Mouse (Mus musculus) layer of hippocampus, adult 18-20 months (tissue): ENCODE measurements at regions not wholly inside any gene's neighbourhood (a gene's known extent, or its start where the extent isn't known, plus 50 kb on each side); places are given as distances from the start of the nearest gene placed in this dataset.

Experiments used
- DNase-seq, 2 experiments: peaks; one replicate each; pipeline ENCODE4 v3.0.0; 2022; ENCODE audit warnings: low spot score in 2 of 2

DNA sequence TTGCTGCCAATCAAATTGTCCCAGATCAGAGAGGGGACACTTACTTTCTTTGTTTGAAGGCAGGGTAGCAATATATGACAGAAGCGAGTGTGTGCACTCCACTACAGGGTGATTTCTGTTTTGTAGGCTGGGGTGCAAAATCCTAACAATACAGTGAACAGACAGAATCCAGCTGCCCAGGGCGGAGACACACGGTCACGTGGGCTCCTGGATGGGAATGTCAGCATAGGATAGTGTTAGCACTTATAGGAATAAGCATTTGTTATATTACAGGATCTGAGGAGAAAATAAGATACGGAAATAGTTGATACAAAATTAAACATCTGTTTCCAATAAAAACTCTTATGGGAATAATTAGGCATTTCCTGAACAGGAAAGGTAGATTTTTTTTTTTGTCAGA, 169.1 kb upstream of the Ubr2 start:
- DNase-seq, result no peak

DNA sequence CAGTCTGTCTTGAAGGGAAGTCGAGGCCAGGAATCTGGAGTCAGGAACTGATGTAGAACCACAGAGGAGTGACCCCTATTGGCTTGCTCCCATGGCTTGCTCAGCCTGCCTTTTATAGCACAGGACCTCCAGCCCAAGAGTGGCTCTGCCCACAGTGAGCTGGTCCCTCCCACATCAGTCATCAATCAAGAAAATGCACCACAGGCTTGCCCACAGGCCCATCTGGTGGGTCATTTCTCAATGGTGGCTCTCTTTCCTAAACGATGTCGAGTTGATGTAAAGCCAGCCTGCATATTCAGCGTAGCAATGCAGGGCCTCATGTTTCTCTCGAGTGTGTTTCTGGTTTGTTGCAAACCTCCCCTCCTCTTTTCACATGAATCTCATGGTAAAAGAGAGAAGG, 168.3 kb upstream of the Ubr2 start:
- no peak for DNase-seq

DNA sequence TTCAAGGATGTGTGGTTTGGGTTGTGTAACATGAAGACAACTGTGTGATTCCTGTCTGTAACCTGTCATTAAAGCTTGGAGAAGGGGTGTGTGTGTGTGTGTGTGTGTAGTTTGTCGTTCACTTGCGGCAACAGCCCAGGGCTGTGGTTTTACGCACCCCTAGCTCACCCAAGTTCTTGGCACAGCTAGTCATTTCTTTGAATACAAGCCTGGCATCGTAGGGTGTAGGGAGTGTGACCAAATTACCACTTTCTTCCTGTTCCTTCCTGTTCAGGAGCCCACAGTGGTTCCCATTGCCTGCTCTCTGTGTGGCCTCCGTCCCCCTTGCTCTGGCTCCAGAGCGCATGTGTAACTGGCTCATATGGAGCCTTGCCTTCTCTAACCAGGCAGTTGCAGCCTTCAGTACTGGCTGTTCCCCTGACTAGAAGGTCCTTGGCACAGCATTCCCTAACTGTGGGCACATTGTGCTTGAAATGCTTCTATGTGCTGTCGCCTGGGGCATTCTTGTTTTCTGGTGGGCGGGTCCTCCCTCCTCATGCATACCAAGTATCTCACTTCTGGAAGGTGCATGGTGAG, 167.4 kb upstream of the Ubr2 start:
- DNase-seq, result peak in 1 of 2 experiments; percentile 75

DNA sequence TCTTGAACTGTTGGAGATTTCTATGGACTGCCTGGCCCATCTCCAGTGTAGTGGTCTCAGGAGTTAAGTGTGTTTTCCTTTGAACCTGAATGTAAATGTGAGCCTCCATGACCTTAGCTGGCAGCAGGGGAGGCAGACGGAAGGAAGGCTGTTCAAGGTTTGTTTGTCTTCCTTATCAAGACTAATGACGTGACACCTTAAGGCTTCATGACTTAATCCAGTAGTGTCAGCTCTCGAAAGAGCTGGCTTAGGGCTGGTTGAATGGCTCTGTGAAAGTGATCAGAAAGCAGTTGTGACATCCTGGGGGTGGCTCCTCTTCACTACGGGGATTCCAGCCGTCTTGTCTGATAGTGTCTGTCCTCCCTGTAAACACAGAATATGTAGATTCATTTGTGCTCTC, 166.0 kb upstream of the Ubr2 start:
- DNase-seq, result no peak

DNA sequence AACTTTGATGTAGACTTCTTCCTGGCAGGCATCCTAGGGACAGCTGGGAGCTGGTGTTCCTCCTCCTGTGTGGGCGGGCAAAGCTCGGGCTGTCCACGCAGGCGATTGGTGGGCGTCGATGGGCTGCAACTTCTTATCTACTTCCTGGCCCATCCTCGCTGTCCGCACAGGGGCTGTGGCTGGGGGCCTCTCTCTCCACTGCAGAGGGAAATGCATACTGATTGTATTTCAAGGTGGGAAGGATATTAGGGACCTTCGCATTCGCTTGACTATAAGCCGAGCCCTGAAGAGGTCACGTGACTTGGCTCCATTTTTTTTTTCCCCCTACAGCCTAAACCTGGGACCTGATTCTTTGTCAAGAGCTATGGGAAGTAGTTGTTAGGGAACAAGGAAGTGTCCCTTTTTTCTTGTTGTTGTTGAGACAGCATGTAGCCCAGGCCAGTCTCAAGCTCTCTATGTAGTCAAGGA, 164.4 kb upstream of the Ubr2 start:
- peak; percentile 57 to 72 for DNase-seq

DNA sequence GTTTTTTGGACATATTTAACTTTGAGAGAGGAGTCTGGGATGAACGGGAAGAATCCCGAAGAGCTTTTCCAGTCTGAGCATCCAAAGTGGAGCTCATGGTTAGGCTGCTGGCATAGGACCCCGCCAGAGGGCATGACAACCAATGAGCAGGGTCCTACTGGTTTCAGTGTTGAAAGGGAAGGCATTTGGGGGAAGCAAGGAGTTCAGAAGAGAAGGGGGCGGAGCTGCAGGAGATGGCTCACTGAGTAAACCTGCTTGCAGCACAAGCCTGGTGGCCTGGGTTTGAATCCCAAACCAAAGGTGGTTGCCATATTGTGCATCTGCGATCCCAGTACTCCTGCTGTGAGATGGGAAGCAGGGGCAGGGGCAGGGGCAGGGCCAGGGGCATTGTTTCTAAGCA, 161.4 kb upstream of the Ubr2 start:
- no peak for DNase-seq

DNA sequence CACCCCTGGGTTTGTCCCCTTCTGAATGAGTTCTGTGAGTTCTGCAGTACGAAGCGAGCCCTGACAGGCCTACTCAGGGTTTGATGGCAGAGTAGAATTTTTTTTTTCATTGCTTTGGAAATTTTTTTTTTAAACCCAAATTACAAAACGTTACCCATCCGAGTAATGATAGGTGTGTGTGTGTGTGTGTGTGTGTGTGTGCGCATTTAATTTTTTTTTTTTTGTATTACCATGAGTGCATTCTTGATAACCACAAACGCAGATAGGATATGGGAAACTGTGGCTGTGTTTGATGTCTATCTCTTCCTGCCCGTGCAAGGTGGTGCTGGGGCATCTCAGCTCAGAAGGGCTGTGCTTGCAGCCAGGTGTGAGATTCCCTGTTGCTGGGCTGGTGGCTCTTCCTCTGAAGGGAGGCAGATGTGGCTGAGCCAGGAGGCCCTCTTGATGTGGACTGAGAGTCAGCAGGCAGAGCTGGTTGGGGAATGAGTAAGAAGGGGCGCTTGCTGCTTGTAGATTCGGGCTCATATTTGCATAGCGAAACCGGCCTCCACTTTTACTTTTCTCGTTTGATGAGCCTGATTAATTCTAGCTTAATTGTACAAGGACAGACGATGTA, 160.7 kb upstream of the Ubr2 start:
- no peak for DNase-seq

DNA sequence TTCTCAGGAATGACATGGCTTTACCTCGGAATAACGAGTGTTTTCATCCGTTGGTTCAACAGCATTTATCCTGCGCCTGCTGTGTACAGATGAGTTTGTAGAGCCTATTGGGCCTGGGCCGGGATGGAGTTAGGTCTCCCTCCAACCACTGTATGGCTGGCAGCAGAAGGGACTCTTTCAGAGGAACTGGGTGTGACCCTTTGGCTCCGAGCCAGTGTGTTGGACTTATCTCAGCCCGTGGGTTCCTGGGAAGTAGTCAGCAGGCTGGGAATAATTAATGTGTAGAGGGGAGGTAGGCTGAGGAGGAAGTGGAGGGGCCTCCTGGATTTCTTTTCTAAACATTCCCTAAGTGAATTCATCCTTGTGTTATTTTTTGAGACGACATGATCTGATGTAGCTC, 157.7 kb upstream of the Ubr2 start:
- DNase-seq, result no peak

DNA sequence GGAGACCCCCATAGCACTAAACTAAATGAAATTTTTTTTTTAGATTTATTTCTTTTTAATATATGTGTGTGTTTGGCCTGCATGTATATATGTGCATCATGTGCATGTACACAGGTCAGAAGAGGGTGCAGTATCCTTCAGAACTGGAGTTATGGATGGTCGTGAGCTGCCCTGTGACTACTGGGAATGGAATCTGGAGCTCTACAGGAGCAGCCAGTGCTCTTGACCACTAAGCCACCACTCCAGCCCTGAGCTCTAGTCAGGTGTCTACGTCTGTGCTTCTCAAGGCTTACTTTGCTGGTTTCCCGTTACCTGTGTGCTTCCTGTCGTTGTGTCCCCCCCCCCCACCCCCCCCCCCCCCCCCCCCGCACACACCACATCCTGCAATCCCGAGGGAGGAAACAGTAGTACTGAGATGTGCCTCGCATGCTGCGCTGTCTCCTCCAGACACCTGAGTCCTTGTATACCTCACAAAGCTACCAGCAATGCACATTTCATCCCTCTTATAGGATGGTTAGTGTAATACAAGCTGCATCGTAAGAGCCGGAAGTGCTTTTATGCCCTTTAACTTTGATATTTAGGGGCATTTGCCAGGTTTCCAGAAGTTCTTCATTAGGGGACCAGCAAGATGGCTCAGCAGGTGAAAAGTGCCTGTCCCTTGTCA, 153.5 kb upstream of the Ubr2 start:
- no peak for DNase-seq

DNA sequence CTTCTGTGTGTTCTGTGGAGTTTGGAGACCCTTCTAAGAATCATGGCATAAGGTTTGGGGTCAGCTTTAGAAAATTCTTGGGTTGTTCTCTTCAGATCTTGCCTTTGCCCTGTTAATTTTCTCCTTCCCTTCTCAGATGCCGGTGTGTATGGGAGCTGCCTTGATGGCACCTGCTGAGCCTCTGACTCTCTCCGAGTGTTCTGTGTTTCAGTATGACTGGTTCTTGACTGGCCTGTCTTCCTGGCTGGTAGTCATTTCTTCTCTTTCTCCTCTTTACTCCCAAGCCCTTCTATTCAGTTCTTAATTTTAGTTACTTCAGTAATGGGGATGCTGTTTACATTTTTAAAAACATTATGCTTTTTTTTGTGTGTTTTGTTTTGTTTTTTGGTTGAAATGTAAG, 152.1 kb upstream of the Ubr2 start:
- DNase-seq, result no peak

DNA sequence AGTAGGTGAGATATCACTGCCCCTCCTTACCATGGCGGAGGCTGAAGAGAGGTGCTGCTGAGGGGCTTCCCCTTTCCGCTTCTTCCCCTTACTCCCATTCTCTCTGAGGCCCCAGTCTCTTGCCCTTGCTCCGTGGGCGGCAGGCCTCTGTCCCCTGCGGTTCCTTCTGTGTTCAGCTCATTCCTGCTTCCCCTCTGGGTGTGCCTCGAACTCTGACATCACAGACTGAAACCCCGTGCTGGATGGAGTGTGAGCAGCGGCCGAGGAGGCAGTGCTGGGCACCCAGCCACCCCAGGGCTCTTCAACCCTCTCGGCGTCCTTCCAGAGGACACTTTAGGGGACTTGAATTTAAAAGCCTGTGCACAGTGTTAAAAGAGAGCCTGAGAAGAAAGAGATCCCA, 145.9 kb upstream of the Ubr2 start:
- no peak for DNase-seq

DNA sequence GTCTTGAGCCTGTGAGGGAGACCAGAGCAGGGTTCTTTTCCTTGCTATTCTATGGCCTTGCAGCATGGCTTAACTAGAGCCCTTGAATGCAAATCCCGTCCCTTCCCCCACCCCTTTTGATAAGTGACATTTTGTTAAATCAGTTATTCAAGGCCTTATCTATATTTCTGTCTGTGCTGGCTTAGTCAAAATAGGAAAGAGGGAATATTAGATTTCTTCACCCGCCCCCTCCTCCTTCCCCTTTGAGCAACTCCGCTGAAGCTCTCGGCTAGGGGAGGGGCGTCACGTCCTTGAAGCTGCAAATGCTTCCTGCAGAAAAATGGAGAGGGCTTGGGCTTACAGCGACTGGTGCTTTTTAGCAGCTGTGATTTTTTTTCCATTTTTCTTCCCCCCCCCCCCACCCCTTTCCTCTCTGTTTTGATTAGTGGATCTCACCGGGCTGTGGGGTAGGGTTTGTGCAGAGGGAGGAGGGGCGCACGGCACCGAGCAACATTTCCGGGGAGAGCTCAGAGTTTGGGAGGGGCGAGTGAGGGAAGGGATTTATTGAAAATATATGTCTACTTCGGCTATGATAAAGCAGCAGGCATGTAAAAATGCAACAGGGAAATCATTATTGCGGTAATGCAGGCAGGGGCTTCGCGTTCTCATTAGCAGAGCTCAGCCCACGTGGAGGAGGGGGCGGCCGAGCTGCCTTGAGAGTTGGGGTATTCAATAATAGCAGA, 141.4 kb upstream of the Ubr2 start:
- DNase-seq, result peak in 1 of 2 experiments; percentile 67

DNA sequence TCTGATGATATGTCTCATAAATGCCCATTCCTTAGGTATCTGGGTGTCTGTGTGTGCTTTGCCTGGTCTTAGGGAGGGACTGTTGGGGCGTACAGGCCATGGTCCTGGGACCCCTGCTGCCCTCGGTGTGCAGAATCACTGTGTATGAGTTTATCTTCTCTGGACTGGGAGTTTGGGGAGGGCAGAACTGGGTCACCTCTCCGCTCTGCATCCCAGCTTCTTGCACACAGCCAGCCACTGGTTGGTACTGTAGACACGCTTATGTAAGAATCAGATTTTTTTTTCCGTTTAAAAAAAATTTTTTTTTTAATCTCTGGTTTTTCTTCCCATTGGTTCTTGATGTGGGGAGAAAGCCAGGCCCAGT, 140.8 kb upstream of the Ubr2 start:
- no peak for DNase-seq

DNA sequence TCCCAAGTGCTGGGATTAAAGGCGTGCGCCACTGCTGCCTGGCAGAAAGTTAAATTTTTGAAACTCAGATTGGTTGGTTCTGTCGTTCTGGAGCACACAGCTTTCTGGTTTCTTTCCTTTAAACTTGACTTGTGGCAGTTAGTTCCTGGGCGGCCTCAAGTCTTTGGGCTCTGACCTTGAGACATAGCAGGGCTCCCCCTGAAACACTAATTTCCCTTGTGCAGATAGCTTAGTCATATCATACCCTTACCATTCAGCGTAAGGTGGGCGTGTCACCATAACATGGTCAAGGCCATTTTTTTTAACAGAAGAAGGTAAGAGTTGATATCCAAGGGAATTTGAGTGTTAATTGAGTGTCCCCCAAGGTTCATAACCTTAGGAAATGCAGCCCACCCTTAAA, 140.3 kb upstream of the Ubr2 start:
- no peak for DNase-seq

DNA sequence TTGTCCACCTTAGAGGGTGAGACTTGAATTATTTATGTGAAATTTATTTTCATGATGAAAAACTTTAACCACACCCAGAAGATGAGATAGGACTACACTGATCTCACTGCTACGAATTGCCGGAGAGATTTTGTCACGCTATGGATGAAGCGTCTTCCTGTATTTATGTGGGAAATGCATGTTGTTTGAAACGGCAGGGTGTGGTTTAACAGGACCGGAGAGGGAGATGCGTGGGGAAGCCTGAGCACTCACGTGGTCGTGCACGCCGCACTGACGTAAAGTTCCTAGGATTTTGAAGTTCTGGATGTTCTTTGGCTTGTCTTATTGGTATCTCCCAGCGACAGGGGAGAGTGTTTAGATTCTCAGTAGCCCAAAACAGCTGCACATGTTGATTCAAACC, 139.3 kb upstream of the Ubr2 start:
- DNase-seq, result no peak

DNA sequence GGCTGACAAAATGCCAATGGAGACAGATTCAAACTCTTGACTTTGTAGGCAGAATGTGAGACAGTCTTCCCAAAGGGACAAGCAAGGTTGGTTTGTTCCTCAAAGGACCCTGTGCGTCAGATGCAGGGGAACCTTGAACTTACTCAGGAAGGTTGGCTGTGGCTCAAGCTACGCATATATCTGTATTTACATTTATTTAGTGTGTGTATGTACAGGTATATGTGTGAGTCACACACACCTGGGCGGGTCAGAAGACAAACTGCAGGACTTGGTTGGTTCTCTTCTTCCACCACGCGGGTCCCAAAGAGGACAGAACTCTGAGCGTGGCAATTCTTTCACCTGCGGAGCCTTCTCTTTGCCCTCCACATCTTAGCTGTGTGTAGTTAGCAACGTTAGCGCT, 138.8 kb upstream of the Ubr2 start:
- no peak for DNase-seq

DNA sequence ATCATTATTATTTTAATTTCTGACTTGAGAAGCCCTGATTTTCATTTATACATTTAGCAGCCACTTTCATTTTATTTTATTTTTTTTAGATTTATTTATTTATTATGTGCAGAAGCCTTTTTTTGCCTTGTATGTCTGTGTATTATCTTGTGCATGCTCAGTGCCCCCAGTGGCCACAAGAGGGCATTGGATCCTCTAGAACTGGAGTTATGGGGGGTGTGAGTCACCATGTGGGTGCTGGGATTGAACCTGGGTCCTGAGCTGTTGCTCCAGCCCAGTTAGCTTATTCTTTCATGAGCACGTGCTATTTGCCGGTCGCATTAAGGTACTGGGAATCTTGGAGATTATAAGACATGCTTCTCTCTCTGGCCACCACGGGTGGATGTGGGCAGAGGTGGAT, 136.3 kb upstream of the Ubr2 start:
- no peak for DNase-seq

DNA sequence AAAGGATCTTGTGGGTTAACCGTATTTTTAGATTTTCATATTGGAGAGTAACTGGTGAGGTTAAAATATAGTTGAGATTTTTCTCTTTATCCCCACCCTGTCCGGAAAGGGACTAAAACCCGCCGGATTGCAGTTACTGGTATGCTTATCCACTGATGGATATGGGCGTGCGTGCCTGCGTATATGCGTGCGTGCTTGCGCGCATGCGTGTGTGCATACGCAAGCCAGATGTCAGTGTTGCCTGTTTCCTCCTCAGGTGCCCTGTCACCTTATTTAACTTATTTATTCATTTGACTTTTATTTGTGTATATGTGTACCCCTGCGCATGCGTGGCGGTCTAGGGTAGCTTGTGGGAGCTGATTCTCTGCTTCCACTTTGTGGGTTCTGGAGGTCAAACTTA, 135.2 kb upstream of the Ubr2 start:
- no peak for DNase-seq

DNA sequence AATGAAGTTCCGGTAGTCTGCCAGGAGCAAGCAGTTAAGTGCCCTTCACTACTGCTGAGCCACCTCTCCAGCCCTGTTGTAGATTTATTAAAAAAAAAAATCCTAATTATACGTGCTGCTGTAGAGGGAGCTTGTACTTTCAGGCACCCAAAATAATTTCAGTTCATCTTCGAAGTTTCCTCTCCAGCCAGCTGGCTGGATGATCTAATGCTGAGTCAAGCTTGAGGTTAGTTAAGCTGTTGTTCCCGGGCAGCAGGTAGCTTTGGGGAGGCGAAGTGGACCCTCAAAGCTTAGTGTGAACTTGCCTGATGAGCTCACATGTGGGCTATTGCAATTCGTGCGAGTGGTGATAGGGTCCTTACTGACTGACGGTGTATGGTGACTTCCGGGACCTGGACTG, 134.6 kb upstream of the Ubr2 start:
- DNase-seq, result no peak

DNA sequence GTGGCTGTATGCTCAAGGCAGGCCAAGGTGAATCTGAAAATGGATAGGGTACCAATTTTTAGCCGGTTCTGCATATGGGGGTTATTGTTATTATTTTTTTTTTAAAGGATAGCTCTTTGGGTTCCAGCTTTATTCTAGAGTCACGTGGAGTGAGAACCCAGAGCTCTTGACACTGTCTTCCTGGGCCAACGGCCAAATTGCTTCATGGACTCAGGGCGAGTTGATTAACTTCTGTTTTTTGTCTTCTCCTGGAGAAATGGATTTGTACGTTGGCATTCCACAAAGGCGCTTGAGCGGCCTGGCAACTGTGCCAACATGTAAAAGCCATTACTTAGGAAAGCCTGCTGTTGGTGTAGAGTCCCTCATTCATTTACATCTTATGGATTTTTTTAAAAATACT, 134.1 kb upstream of the Ubr2 start:
- DNase-seq, result no peak

DNA sequence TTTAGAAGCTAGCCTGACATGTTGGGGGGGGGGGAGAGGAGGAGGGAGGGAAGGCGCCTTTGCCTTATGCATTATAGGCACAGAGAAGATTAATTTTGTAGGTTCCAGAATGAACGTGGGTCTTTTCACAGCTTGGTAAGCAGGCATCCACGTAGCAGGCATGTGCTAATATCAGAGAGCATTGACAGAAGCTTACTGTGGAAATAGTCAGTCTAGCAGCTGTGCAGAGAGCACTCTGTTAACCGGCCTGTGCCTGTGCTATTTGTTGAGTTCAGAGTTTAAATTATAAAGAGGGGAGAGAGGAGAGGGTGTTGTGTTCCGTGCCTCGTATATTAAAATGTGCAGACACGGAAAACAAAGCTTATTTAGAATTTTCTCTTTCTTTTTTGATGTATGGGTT, 133.5 kb upstream of the Ubr2 start:
- DNase-seq, result peak in 1 of 2 experiments; percentile 52

DNA sequence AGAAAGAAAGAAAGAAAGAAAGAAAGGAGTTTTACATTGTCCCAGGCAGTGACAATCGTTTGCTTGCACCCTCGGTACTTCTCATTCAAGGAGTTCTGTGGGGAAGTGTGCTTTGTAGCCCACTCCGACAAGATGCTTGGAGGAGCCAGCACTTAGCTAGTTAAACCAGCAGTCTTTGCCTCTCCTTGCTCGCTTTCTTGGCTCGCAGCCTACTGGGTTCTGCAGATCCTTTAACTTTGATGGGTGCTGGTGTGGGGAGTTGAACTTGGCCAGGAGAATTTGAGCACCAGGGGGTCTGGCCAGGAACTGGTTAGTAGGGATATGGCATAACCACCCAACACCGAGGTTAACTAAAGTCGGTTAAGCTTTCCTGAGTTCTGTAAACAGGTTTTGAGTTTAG, 132.5 kb upstream of the Ubr2 start:
- no peak for DNase-seq

DNA sequence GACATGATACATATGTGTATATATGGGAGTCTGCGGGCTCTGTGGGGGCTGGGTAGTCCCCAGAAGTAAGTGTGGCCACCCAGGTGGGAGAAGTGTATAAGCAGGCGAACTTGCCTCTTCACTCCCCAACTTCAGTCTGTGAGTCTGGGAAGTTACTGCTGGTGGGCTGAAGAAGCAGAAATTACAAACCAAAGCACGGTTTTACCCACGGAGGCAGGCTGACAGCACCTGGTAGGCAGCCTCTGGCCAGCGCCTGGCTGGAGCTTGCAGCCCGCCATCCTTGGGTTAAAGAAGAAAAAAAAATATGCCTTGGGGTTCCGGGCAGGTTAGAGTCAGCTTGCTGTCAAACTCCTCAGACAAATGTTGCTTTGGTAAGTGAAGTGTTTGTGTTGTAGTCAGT, 131.9 kb upstream of the Ubr2 start:
- DNase-seq, result no peak
